Mouse (Mus musculus) embryonic fibroblast, embryonic 13.5 days (primary cell): ENCODE data around the gene Kbtbd12.

Experiments
- CTCF ChIP-seq: IDR thresholded peaks from 2 replicates; pipeline ENCODE4 v1.5.1; 2011; ENCODE audit warnings: mild to moderate bottlenecking, control low read depth, low read length, moderate library complexity, borderline replicate concordance; ENCODE audit not compliant: insufficient read depth
- POLR2A ChIP-seq: IDR thresholded peaks from 2 replicates; pipeline ENCODE4 v1.6.1; 2011; ENCODE audit warnings: low read depth, mild to moderate bottlenecking, control low read depth, low read length, moderate library complexity

GRCm38 (mm10) chr6:88626912-88627311, 10.8 kb downstream of the Kbtbd12 start:
- no peak for TF ChIP-seq POLR2A
- no peak for TF ChIP-seq CTCF
